Mouse (Mus musculus): ENCODE measurements around the gene Otud6a. TPM values are rescaled to one million over a fixed set of nuclear protein-coding genes. Genes with fewer than 3 reads are reported as not detected.
"Not testable (repeated sequence)": the region's sequence is repeated elsewhere in the genome, so short reads cannot be mapped to it uniquely, and the experiment has no call there.

Gene Otud6a
- polyA plus RNA-seq (2016; fragmentation: Nextera tagmentation; extraction: Ambion mirVana) = not detected in 2 replicates

GRCm38 (mm10) chrX:100428693-100429092 lies at the start of gene Otud6a:
TSS of gene Otud6a (plus strand) at chrX:100429013.
- no peak within 1 kb of the TSS for H3K27ac ChIP-seq (ENCODE audit: poor library complexity, severe bottlenecking)
- 83% methylated on average over 21 of the region's 21 CpGs for WGBS
- H3K9me3 ChIP-seq (replicated peaks) = peaks cover 7% of the 10 kb centered on the region; the same call in 1 of the 2 replicates
- no peak for ATAC-seq (ENCODE audit: insufficient number of reproducible peaks, low FRiP score)
- no peaks in the 10 kb centered on the region for H3K4me1 ChIP-seq (replicated peaks)
- no peak within 1 kb of the TSS for H3K4me3 ChIP-seq
- H3K27me3 ChIP-seq (replicated peaks) = no peaks in the 10 kb centered on the region
- no peak within 1 kb of the TSS for H3K9ac ChIP-seq
- no peaks in the 10 kb centered on the region for H3K36me3 ChIP-seq
- H3K4me2 ChIP-seq = no peak within 1 kb of the TSS

GRCm38 (mm10) chrX:100389887-100390286 lies 38.9 kb upstream of the Otud6a start:
- Histone ChIP-seq H3K4me1 (replicated peaks) (no peaks in the 10 kb centered on the region), H3K27me3 (replicated peaks) (no peaks in the 10 kb centered on the region), H3K36me3 (no peaks in the 10 kb centered on the region), H3K9me3 (replicated peaks) (peaks cover 2% of the 10 kb centered on the region; the same call in 1 of the 2 replicates), H3K4me2 (no peak overlapping the region), H3K27ac (ENCODE audit: poor library complexity, severe bottlenecking) (no peak overlapping the region), H3K4me3 (no peak overlapping the region), H3K9ac (no peak overlapping the region)
- 81% methylated on average over 1 of the region's 1 CpGs for WGBS
- ATAC-seq (ENCODE audit: insufficient number of reproducible peaks, low FRiP score) = no peak

GRCm38 (mm10) chrX:100392304-100392703 lies 36.5 kb upstream of the Otud6a start:
- H3K36me3 ChIP-seq = no peaks in the 10 kb centered on the region
- no peak overlapping the region for H3K4me2 ChIP-seq
- H3K27ac ChIP-seq (ENCODE audit: poor library complexity, severe bottlenecking) = no peak overlapping the region
- no peaks in the 10 kb centered on the region for H3K4me1 ChIP-seq (replicated peaks)
- WGBS = 25% methylated on average over 6 of the region's 6 CpGs
- no peak overlapping the region for H3K9ac ChIP-seq
- ATAC-seq (ENCODE audit: insufficient number of reproducible peaks, low FRiP score) = no peak
- no peak overlapping the region for H3K4me3 ChIP-seq
- no peaks in the 10 kb centered on the region for H3K27me3 ChIP-seq (replicated peaks)
- H3K9me3 ChIP-seq (replicated peaks) = peaks cover 2% of the 10 kb centered on the region; the same call in 1 of the 2 replicates

- 72% methylated on average over 7 of the region's 7 CpGs for WGBS
- no peak for ATAC-seq (ENCODE audit: insufficient number of reproducible peaks, low FRiP score)
These were observed 34.5 kb upstream of the Otud6a start for GRCm38 (mm10) chrX:100394223-100394861.

DNA sequence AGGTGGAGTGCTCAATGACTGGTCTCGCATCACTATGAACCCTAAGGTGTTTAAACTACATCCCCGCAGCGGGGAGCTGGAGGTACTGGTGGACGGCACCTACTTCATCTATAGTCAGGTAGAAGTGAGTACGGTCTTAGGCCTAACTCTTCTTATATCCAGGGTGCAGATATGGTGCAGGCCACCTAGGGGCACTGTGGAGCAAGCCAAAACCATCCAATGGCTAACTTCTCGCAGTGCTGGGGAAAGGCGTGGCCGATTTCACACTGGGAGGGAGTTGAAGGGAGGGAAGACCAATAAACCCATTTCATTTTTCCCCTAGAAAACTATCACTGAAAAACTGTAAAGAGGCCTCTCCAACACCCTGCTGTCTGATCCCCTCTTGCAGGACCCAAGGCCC lies 33.8 kb upstream of the Otud6a start:
- Histone ChIP-seq H3K27ac (ENCODE audit: poor library complexity, severe bottlenecking) (no peak overlapping the region), H3K27me3 (replicated peaks) (no peaks in the 10 kb centered on the region), H3K9ac (no peak overlapping the region), H3K4me1 (replicated peaks) (no peaks in the 10 kb centered on the region), H3K36me3 (no peaks in the 10 kb centered on the region), H3K4me2 (no peak overlapping the region), H3K4me3 (no peak overlapping the region), H3K9me3 (replicated peaks) (no peaks in the 10 kb centered on the region)
- ATAC-seq (ENCODE audit: insufficient number of reproducible peaks, low FRiP score) = no peak
- WGBS = 76% methylated on average over 8 of the region's 8 CpGs

More at GRCm38 (mm10) chrX:100394223-100394861, 34.5 kb upstream of the Otud6a start:
- no peaks in the 10 kb centered on the region for H3K36me3 ChIP-seq
- no peak overlapping the region for H3K27ac ChIP-seq (ENCODE audit: poor library complexity, severe bottlenecking)
- no peaks in the 10 kb centered on the region for H3K27me3 ChIP-seq (replicated peaks)
- no peaks in the 10 kb centered on the region for H3K4me1 ChIP-seq (replicated peaks)
- H3K9ac ChIP-seq = no peak overlapping the region
- H3K4me2 ChIP-seq = no peak overlapping the region
- no peaks in the 10 kb centered on the region for H3K9me3 ChIP-seq (replicated peaks)
- H3K4me3 ChIP-seq = no peak overlapping the region

- Histone ChIP-seq H3K9ac (no peak overlapping the region), H3K4me1 (replicated peaks) (no peaks in the 10 kb centered on the region)
These were observed 27.9 kb upstream of the Otud6a start for GRCm38 (mm10) chrX:100400900-100401299.

GRCm38 (mm10) chrX:100401657-100402056 lies 27.2 kb upstream of the Otud6a start:
- no peak overlapping the region for H3K4me2 ChIP-seq
- no peak overlapping the region for H3K4me3 ChIP-seq
- ATAC-seq (ENCODE audit: insufficient number of reproducible peaks, low FRiP score) = no peak
- no peaks in the 10 kb centered on the region for H3K4me1 ChIP-seq (replicated peaks)
- H3K27me3 ChIP-seq (replicated peaks) = no peaks in the 10 kb centered on the region
- H3K9me3 ChIP-seq (replicated peaks) = no peaks in the 10 kb centered on the region
- no peaks in the 10 kb centered on the region for H3K36me3 ChIP-seq
- 78% methylated on average over 5 of the region's 5 CpGs for WGBS
- H3K9ac ChIP-seq = no peak overlapping the region
- H3K27ac ChIP-seq (ENCODE audit: poor library complexity, severe bottlenecking) = no peak overlapping the region

More at GRCm38 (mm10) chrX:100400900-100401299, 27.9 kb upstream of the Otud6a start:
- no peak overlapping the region for H3K4me3 ChIP-seq
- H3K27ac ChIP-seq (ENCODE audit: poor library complexity, severe bottlenecking) = no peak overlapping the region
- H3K9me3 ChIP-seq (replicated peaks) = no peaks in the 10 kb centered on the region
- no peaks in the 10 kb centered on the region for H3K27me3 ChIP-seq (replicated peaks)
- no peaks in the 10 kb centered on the region for H3K36me3 ChIP-seq
- no peak for ATAC-seq (ENCODE audit: insufficient number of reproducible peaks, low FRiP score)
- no peak overlapping the region for H3K4me2 ChIP-seq

DNA sequence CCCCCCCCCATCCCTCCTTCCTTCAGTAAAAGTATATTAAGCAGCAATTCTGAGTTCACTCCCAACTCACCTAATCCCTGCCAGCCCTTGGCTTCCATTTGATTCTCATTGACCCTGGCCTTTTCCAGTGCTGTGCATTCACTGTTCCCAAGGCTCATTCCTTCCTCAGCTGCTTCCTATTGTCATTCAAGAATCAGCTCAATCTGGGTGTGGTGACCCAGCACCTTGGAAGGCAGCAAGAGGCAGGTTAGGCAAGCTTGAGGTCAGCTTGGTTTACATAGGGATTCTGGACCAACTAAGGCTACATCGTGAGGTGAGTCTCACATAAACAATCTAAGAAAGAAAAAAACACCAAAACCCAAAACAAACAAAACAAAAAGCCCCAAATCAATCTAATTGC lies 19.6 kb upstream of the Otud6a start:
- Histone ChIP-seq H3K4me1 (replicated peaks) (no peaks in the 10 kb centered on the region), H3K4me3 (no peak overlapping the region), H3K9ac (no peak overlapping the region), H3K27ac (ENCODE audit: poor library complexity, severe bottlenecking) (no peak overlapping the region), H3K27me3 (replicated peaks) (no peaks in the 10 kb centered on the region), H3K9me3 (replicated peaks) (no peaks in the 10 kb centered on the region), H3K36me3 (no peaks in the 10 kb centered on the region), H3K4me2 (no peak overlapping the region)
- WGBS = 79% methylated on average over 1 of the region's 1 CpGs
- no peak for ATAC-seq (ENCODE audit: insufficient number of reproducible peaks, low FRiP score)

DNA sequence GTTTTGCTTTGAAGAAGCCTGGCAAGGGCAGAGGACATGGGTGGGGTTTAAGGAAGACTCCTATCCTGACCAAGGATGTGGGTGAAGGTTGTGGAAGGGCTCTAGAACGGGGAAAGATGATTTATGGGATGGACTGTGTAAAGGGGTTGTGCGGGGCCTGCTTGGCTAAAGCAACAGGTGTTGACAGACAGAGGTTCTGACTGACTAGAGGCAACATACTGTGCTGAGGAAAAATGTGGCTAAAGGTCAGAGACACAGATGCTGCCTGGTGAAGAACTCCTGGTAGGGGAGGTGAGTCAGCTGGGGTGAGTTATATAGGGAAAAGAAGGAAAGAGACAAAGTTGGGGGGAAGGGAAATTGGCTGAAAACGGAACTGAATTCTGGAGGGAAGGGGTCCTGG lies 3.5 kb downstream of the Otud6a start:
- Histone ChIP-seq H3K27ac (ENCODE audit: poor library complexity, severe bottlenecking) (no peak overlapping the region), H3K27me3 (replicated peaks) (0 out of 2 replicates have a peak, but pooled peaks cover 7% of the 10 kb centered on the region), H3K4me3 (no peak overlapping the region), H3K9me3 (replicated peaks) (peaks cover 7% of the 10 kb centered on the region; the same call in 1 of the 2 replicates), H3K4me1 (replicated peaks) (no peaks in the 10 kb centered on the region), H3K36me3 (no peaks in the 10 kb centered on the region), H3K9ac (no peak overlapping the region), H3K4me2 (no peak overlapping the region)
- WGBS = 53% methylated on average over 3 of the region's 3 CpGs
- ATAC-seq (ENCODE audit: insufficient number of reproducible peaks, low FRiP score) = no peak

DNA sequence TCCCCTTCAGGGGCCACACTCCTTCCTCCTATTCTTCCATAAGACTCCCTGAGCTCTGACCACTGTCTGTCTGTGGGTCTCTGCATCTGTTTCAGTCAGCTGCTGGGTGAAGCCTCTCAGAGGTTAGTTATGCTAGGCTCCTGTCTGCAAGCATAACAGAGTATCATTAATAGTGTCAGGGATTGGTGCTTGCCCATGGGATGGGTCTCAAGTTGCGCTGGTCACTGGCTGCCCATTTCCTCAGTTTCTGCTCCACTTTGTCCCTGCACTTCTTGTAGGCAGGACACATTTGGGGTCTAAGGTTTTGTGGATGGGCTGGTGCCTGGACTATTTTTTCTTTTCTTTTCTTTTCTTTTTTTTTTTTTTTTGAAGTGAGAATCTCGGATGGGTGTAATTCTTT lies 13.8 kb downstream of the Otud6a start, which contains the start of gene Awat2:
Awat2 (minus strand) TSS at position 101 of the 400 bp plus-strand sequence.
- not testable (repeated sequence) for H3K4me3 ChIP-seq; H3K9me3 ChIP-seq (replicated peaks); ATAC-seq (ENCODE audit: insufficient number of reproducible peaks, low FRiP score); H3K27me3 ChIP-seq (replicated peaks); H3K36me3 ChIP-seq; H3K27ac ChIP-seq (ENCODE audit: poor library complexity, severe bottlenecking); H3K9ac ChIP-seq; H3K4me2 ChIP-seq; H3K4me1 ChIP-seq (replicated peaks)
- WGBS = 78% methylated on average over 2 of the region's 2 CpGs

GRCm38 (mm10) chrX:100443532-100443931 lies 14.7 kb downstream of the Otud6a start:
- Histone ChIP-seq H3K4me2 (no peak overlapping the region), H3K4me1 (replicated peaks) (no peaks in the 10 kb centered on the region), H3K9ac (no peak overlapping the region), H3K36me3 (no peaks in the 10 kb centered on the region), H3K4me3 (no peak overlapping the region), H3K27ac (ENCODE audit: poor library complexity, severe bottlenecking) (no peak overlapping the region), H3K27me3 (replicated peaks) (0 out of 2 replicates have a peak, but pooled peaks cover 5% of the 10 kb centered on the region), H3K9me3 (replicated peaks) (no peaks in the 10 kb centered on the region)
- no peak for ATAC-seq (ENCODE audit: insufficient number of reproducible peaks, low FRiP score)
- 87% methylated on average over 7 of the region's 7 CpGs for WGBS

GRCm38 (mm10) chrX:100468047-100468446 lies 39.2 kb downstream of the Otud6a start:
- Histone ChIP-seq H3K4me2 (no peak overlapping the region), H3K4me1 (replicated peaks) (no peaks in the 10 kb centered on the region), H3K9me3 (replicated peaks) (no peaks in the 10 kb centered on the region), H3K27me3 (replicated peaks) (0 out of 2 replicates have a peak, but pooled peaks cover 8% of the 10 kb centered on the region), H3K36me3 (no peaks in the 10 kb centered on the region), H3K9ac (no peak overlapping the region), H3K4me3 (no peak overlapping the region), H3K27ac (ENCODE audit: poor library complexity, severe bottlenecking) (no peak overlapping the region)
- no peak for ATAC-seq (ENCODE audit: insufficient number of reproducible peaks, low FRiP score)
- WGBS = 46% methylated on average over 4 of the region's 4 CpGs
